18 mouse cellular contexts compared by ENCODE assay signal in the genomic region with DNA sequence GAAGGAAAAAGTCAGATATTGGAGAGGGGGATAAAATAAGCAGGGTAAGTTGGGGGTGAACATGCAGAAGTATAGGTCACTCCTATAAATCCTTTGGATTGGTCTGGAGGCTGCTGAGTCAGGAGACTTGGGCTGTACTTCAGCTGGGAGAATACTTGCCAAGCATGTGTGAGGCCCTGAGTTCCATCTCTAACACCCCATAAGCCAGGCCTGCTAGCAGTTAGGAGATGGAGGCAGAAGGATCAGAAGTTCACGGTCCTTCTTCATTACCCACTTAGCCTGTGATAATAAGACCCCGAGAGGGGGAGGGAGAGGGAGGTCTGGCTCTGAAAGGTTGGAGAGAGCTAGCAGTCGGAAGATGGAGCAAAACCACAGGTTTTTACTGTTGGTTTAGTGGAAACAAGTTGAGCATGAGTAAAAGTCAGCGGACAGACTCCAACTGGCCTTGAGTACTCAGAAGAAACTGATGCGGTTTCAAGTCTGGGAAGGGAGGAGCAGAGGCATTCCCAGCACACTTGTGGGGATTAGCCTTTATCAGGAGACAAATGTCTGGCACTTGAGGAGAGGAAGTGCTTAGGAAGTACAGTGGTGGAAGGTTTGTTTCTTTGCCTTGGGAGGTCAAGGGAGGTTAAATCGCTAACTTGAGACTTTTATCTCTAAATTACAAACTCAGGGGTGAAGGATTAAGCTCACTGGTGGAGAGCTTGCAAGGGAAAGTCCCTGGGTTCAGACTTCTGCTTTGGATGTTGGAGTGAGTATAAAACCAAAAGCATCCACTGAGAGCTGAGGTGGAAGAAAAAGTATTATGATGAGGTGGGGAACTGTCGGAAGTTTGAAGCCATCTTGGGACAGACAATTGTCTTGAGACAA. TPM values are rescaled to one million over a fixed set of nuclear protein-coding genes. Genes with fewer than 3 reads are reported as not detected.
A peak's percentile ranks its signal among the peaks of the same experiment; 100 is the strongest.
DNase-seq lines count a peak whose midpoint lies in the region; ATAC-seq and TF ChIP-seq lines count a peak whose summit lies in the region.
"Had no signal": no experiment of that assay in that cellular context is flagged by ENCODE, and none has a peak within 500 bp of the region (broad histone marks: within the 10 kb centered on the region; RNA-seq: fewer than 3 reads in every experiment).

No protein-coding gene starts in this region.

- H3K27me3 ChIP-seq in heart, adult 2 months (ENCODE audit: control insufficient read depth, insufficient read depth, low read length), result no peaks in the 10 kb centered on the region
- H3K27me3 ChIP-seq in heart, embryonic 11.5 days (ENCODE audit: control insufficient read depth, insufficient read depth, low read length), result peaks cover 3% of the 10 kb centered on the region
- H3K27me3 ChIP-seq in liver, embryonic 12.5 days (replicated peaks), result 0 out of 2 replicates have a peak, but pooled peaks cover 17% of the 10 kb centered on the region
- 0 out of 2 replicates have a peak, but pooled peaks cover 2% of the 10 kb centered on the region for H3K27me3 ChIP-seq in liver, postnatal 0 days (ENCODE audit: insufficient read depth, low read length)
- no peaks in the 10 kb centered on the region for H3K27me3 ChIP-seq in G1E (ENCODE audit: insufficient read depth, low read length)
- no peaks in the 10 kb centered on the region; the same call in 1 of the 2 replicates for H3K27me3 ChIP-seq in embryonic facial prominence, embryonic 11.5 days (ENCODE audit: control insufficient read depth, insufficient read depth, low read length)
- peaks cover 2% of the 10 kb centered on the region; the same call in 1 of the 2 replicates for H3K27me3 ChIP-seq in forebrain, embryonic 11.5 days (ENCODE audit: control insufficient read depth, insufficient read depth, low read length)

- H3K9me3 ChIP-seq in heart, embryonic 11.5 days (replicated peaks; ENCODE audit: control insufficient read depth, low read length), result no peaks in the 10 kb centered on the region
- no peaks in the 10 kb centered on the region for H3K9me3 ChIP-seq in liver, embryonic 12.5 days (replicated peaks)
- no peaks in the 10 kb centered on the region for H3K9me3 ChIP-seq in liver, postnatal 0 days (ENCODE audit: low read length)
- no peaks in the 10 kb centered on the region for H3K9me3 ChIP-seq in G1E (replicated peaks)
- H3K9me3 ChIP-seq in embryonic facial prominence, embryonic 11.5 days (replicated peaks; ENCODE audit: control insufficient read depth, low read length), result no peaks in the 10 kb centered on the region
- H3K9me3 ChIP-seq in forebrain, embryonic 11.5 days (ENCODE audit: control insufficient read depth, low read length), result no peaks in the 10 kb centered on the region

- no peak overlapping the region for H3K4me3 ChIP-seq in heart, adult 2 months
- H3K4me3 ChIP-seq in heart, embryonic 11.5 days (ENCODE audit: low read depth, low read length), result no peak overlapping the region
- H3K4me3 ChIP-seq in liver, embryonic 12.5 days, result no peak overlapping the region
- no peak overlapping the region for H3K4me3 ChIP-seq in liver, postnatal 0 days (ENCODE audit: low read depth, low read length)
- H3K4me3 ChIP-seq in G1E (ENCODE audit: low read depth, low read length), result no peak overlapping the region; the same call in 1 of the 2 replicates
- no peak overlapping the region for H3K4me3 ChIP-seq in embryonic facial prominence, embryonic 11.5 days (ENCODE audit: low read depth, low read length)
- no peak overlapping the region for H3K4me3 ChIP-seq in forebrain, embryonic 11.5 days (ENCODE audit: low read depth, low read length)

- no peaks in the 10 kb centered on the region; the same call in 1 of the 2 replicates for H3K4me1 ChIP-seq in heart, adult 2 months (ENCODE audit: control insufficient read depth, insufficient read depth, low read length)
- no peaks in the 10 kb centered on the region for H3K4me1 ChIP-seq in heart, embryonic 11.5 days (ENCODE audit: control insufficient read depth, insufficient read depth, low read length)
- peaks cover 41% of the 10 kb centered on the region for H3K4me1 ChIP-seq in liver, embryonic 12.5 days
- H3K4me1 ChIP-seq in liver, postnatal 0 days (ENCODE audit: insufficient read depth), result no peaks in the 10 kb centered on the region
- peaks cover 54% of the 10 kb centered on the region for H3K4me1 ChIP-seq in G1E (ENCODE audit: insufficient read depth, low read depth, low read length)
- H3K4me1 ChIP-seq in embryonic facial prominence, embryonic 11.5 days (ENCODE audit: control insufficient read depth, insufficient read depth, low read length), result no peaks in the 10 kb centered on the region
- no peaks in the 10 kb centered on the region for H3K4me1 ChIP-seq in forebrain, embryonic 11.5 days (replicated peaks; ENCODE audit: control insufficient read depth, insufficient read depth, low read length)

- H3K27ac ChIP-seq in heart, adult 2 months, result peak overlapping the region; percentile 9; the same call in 1 of the 2 replicates
- no peak overlapping the region; the same call in 1 of the 2 replicates for H3K27ac ChIP-seq in heart, embryonic 11.5 days (ENCODE audit: low read depth, low read length)
- H3K27ac ChIP-seq in liver, embryonic 12.5 days, result peak overlapping the region; percentile 56; the same call in 1 of the 2 replicates
- no peak overlapping the region for H3K27ac ChIP-seq in liver, postnatal 0 days (ENCODE audit: low read depth)
- no peak overlapping the region for H3K27ac ChIP-seq in embryonic facial prominence, embryonic 11.5 days (replicated peaks; ENCODE audit: low read depth, low read length)
- H3K27ac ChIP-seq in forebrain, embryonic 11.5 days (ENCODE audit: low read depth, low read length), result no peak overlapping the region

- DNase-seq in heart, adult 2 months, result no peak
- DNase-seq in liver, postnatal 0 days, result no peak
- no peak for DNase-seq in G1E (ENCODE audit: low spot score)
- peak; percentile 2 for DNase-seq in embryonic facial prominence, embryonic 11.5 days (ENCODE audit: low spot score)
- DNase-seq in frontal cortex, postnatal 36 days (ENCODE audit: low spot score in 2 of 2), result no peak
- no peak for DNase-seq in forebrain, embryonic 11.5 days (ENCODE audit: low spot score)
- DNase-seq: cerebellum, postnatal 14 days; gastrocnemius, postnatal 25 days; kidney, postnatal 25 days; right cerebral cortex, adult 18-20 months had no signal

- no peaks in the 10 kb centered on the region for H3K36me3 ChIP-seq in heart, adult 2 months (ENCODE audit: control insufficient read depth, insufficient read depth, low read length)
- H3K36me3 ChIP-seq in heart, embryonic 11.5 days (ENCODE audit: control insufficient read depth, insufficient read depth, low read length), result no peaks in the 10 kb centered on the region
- no peaks in the 10 kb centered on the region for H3K36me3 ChIP-seq in liver, embryonic 12.5 days
- H3K36me3 ChIP-seq in liver, postnatal 0 days (replicated peaks; ENCODE audit: insufficient read depth, low read length), result no peaks in the 10 kb centered on the region
- H3K36me3 ChIP-seq in G1E (replicated peaks), result no peaks in the 10 kb centered on the region
- no peaks in the 10 kb centered on the region for H3K36me3 ChIP-seq in embryonic facial prominence, embryonic 11.5 days (replicated peaks; ENCODE audit: control insufficient read depth, insufficient read depth, low read depth, low read length)
- no peaks in the 10 kb centered on the region for H3K36me3 ChIP-seq in forebrain, embryonic 11.5 days (ENCODE audit: control insufficient read depth, insufficient read depth, low read length)

- H3K9ac ChIP-seq in heart, adult 2 months (ENCODE audit: low read depth, low read length), result no peak overlapping the region
- no peak overlapping the region for H3K9ac ChIP-seq in heart, embryonic 11.5 days (ENCODE audit: low read depth, low read length)
- H3K9ac ChIP-seq in liver, embryonic 12.5 days, result no peak overlapping the region
- H3K9ac ChIP-seq in liver, postnatal 0 days (replicated peaks), result no peak overlapping the region
- H3K9ac ChIP-seq in embryonic facial prominence, embryonic 11.5 days (replicated peaks; ENCODE audit: low read length), result no peak overlapping the region
- no peak overlapping the region for H3K9ac ChIP-seq in forebrain, embryonic 11.5 days (ENCODE audit: low read length)

- no peak for ATAC-seq in heart, embryonic 11.5 days (replicated peaks; ENCODE audit: insufficient number of reproducible peaks, low FRiP score, low TSS enrichment)
- ATAC-seq in liver, embryonic 12.5 days, result no peak
- no peak for ATAC-seq in liver, postnatal 0 days
- ATAC-seq in G1E (ENCODE audit: extremely low read depth, insufficient number of reproducible peaks, low FRiP score, poor library complexity, severe bottlenecking), result 0 out of 2 replicates have a peak, but pooled peaks have one; percentile 28
- no peak for ATAC-seq in embryonic facial prominence, embryonic 11.5 days (replicated peaks; ENCODE audit: insufficient number of reproducible peaks, low FRiP score, low TSS enrichment, low read depth)
- no peak for ATAC-seq in forebrain, embryonic 11.5 days (replicated peaks; ENCODE audit: low FRiP score)

- WGBS in heart, adult 2 months, result 33% methylated on average over 7 of the region's 7 CpGs
- 36% methylated on average over 7 of the region's 7 CpGs for WGBS in heart, embryonic 11.5 days (ENCODE audit: insufficient replicate concordance)
- 24% methylated on average over 7 of the region's 7 CpGs for WGBS in liver, embryonic 12.5 days (ENCODE audit: insufficient replicate concordance)
- WGBS in liver, postnatal 0 days (ENCODE audit: insufficient replicate concordance), result 48% methylated on average over 7 of the region's 7 CpGs
- 35% methylated on average over 7 of the region's 7 CpGs for WGBS in embryonic facial prominence, embryonic 11.5 days
- 53% methylated on average over 7 of the region's 7 CpGs for WGBS in forebrain, embryonic 11.5 days

- intact Hi-C loops in heart, adult 2 months (cut with DNase I), result no loop called here

- H3K4me2 ChIP-seq in heart, embryonic 11.5 days, result no peak overlapping the region
- peak overlapping the region; percentile 29; the same call in 1 of the 2 replicates for H3K4me2 ChIP-seq in liver, embryonic 12.5 days
- H3K4me2 ChIP-seq in liver, postnatal 0 days (ENCODE audit: low read depth, low read length), result no peak overlapping the region
- H3K4me2 ChIP-seq in embryonic facial prominence, embryonic 11.5 days (ENCODE audit: low read depth, low read length), result no peak overlapping the region
- no peak overlapping the region for H3K4me2 ChIP-seq in forebrain, embryonic 11.5 days (ENCODE audit: low read depth, low read length, severe bottlenecking)

- TF ChIP-seq EP300 in heart, adult 2 months (IDR thresholded peaks at IDR 0.05; ENCODE audit: insufficient read depth, low read depth, low read length), result no peak
- TF ChIP-seq EP300 in liver, postnatal 0 days (IDR thresholded peaks at IDR 0.05; ENCODE audit: low read depth), result no peak

- no peak for TF ChIP-seq POLR2A in heart, adult 2 months (IDR thresholded peaks at IDR 0.05; ENCODE audit: insufficient read depth, low read depth, low read length)

- TF ChIP-seq CTCF in heart, adult 2 months (IDR thresholded peaks at IDR 0.05), result no peak
- no peak for TF ChIP-seq CTCF in liver, postnatal 0 days (IDR thresholded peaks at IDR 0.05; ENCODE audit: low read depth)
- no peak for TF ChIP-seq CTCF in G1E (IDR thresholded peaks at IDR 0.05; ENCODE audit: low read depth, low read length)

- no peaks in the 10 kb centered on the region for H3K79me2 ChIP-seq in heart, adult 2 months (replicated peaks; ENCODE audit: control insufficient read depth, insufficient read depth, low read length)

RNA-seq across cellular contexts. Expression of gene Cltrn, which starts 3.9 kb away (rescaled TPM):
- not detected for total RNA-seq in heart, adult 2 months (2021)
- not detected in 2 replicates for polyA plus RNA-seq in heart, adult 2 months (2012; rRNA removed)
- polyA plus RNA-seq in heart, embryonic 11.5 days (2014; fragmentation: Nextera tagmentation; extraction: Ambion mirVana), result 0.13 and 0.28 TPM in 2 replicates
- 0.24 and 0.63 TPM in 2 replicates for polyA plus RNA-seq in liver, embryonic 12.5 days (2016; fragmentation: Nextera tagmentation; extraction: Ambion mirVana)
- polyA plus RNA-seq in liver, postnatal 0 days (2015; fragmentation: Nextera tagmentation; extraction: Ambion mirVana), result 5.3 and 6.2 TPM in 2 replicates
- total RNA-seq in G1E (2014; fragmentation: Nextera tagmentation), result not detected in 2 replicates
- total RNA-seq in G1E (2017), result 0.29 and 0.49 TPM in 2 replicates
- polyA plus RNA-seq in G1E (2012), result 0.04 TPM in 1 of 2 replicates, not detected in the other
- 0.56 TPM in 1 of 2 replicates, not detected in the other for polyA plus RNA-seq in embryonic facial prominence, embryonic 11.5 days (2014; fragmentation: Nextera tagmentation; extraction: Ambion mirVana)
- 0.49 and 0.99 TPM in 2 replicates for polyA plus RNA-seq in forebrain, embryonic 11.5 days (2014; fragmentation: Nextera tagmentation; extraction: Ambion mirVana)
- total RNA-seq: adrenal gland, postnatal 36 days; gastrocnemius, postnatal 25 days; heart, postnatal 10 days; layer of hippocampus, postnatal 14 days; left cerebral cortex, postnatal 36 days; neutrophil, adult 5-6 weeks had no signal
- polyA plus RNA-seq: testis, adult 2 months had no signal

RNA-seq across cellular contexts. Expression of gene Siah1b, which starts 16.2 kb away (rescaled TPM):
- 1 to 10 TPM; 2.8 to 4.3 TPM for total RNA-seq in heart, adult 2 months (2021)
- 4.8 and 6.5 TPM in 2 replicates for polyA plus RNA-seq in heart, adult 2 months (2012; rRNA removed)
- polyA plus RNA-seq in heart, embryonic 11.5 days (2014; fragmentation: Nextera tagmentation; extraction: Ambion mirVana), result 19.5 and 20.9 TPM in 2 replicates
- polyA plus RNA-seq in liver, embryonic 12.5 days (2016; fragmentation: Nextera tagmentation; extraction: Ambion mirVana), result 23.3 and 24.8 TPM in 2 replicates
- 6.8 and 7.9 TPM in 2 replicates for polyA plus RNA-seq in liver, postnatal 0 days (2015; fragmentation: Nextera tagmentation; extraction: Ambion mirVana)
- 17.5 and 19.5 TPM in 2 replicates for total RNA-seq in G1E (2014; fragmentation: Nextera tagmentation)
- 17.8 and 19.3 TPM in 2 replicates for total RNA-seq in G1E (2017)
- polyA plus RNA-seq in G1E (2012), result 20.6 and 32.9 TPM in 2 replicates
- 42.8 and 44.9 TPM in 2 replicates for polyA plus RNA-seq in embryonic facial prominence, embryonic 11.5 days (2014; fragmentation: Nextera tagmentation; extraction: Ambion mirVana)
- polyA plus RNA-seq in forebrain, embryonic 11.5 days (2014; fragmentation: Nextera tagmentation; extraction: Ambion mirVana), result 53.0 and 54.6 TPM in 2 replicates

RNA-seq across cellular contexts. Expression of gene Ace2, which starts 46.6 kb away (rescaled TPM):
- 1 to 10 TPM; 1.1 to 1.6 TPM for total RNA-seq in heart, adult 2 months (2021)
- 0.51 and 1.0 TPM in 2 replicates for polyA plus RNA-seq in heart, adult 2 months (2012; rRNA removed)
- 0.11 TPM in 1 of 2 replicates, not detected in the other for polyA plus RNA-seq in heart, embryonic 11.5 days (2014; fragmentation: Nextera tagmentation; extraction: Ambion mirVana)
- polyA plus RNA-seq in liver, embryonic 12.5 days (2016; fragmentation: Nextera tagmentation; extraction: Ambion mirVana), result not detected in 2 replicates
- 0.20 and 0.23 TPM in 2 replicates for polyA plus RNA-seq in liver, postnatal 0 days (2015; fragmentation: Nextera tagmentation; extraction: Ambion mirVana)
- total RNA-seq in G1E (2014; fragmentation: Nextera tagmentation) (0.19 TPM in 1 of 2 replicates, not detected in the other), G1E (2017) (0.05 and 0.12 TPM in 2 replicates)
- not detected in 2 replicates for polyA plus RNA-seq in G1E (2012)
- polyA plus RNA-seq in embryonic facial prominence, embryonic 11.5 days (2014; fragmentation: Nextera tagmentation; extraction: Ambion mirVana), result 0.21 TPM in 1 of 2 replicates, not detected in the other
- polyA plus RNA-seq in forebrain, embryonic 11.5 days (2014; fragmentation: Nextera tagmentation; extraction: Ambion mirVana), result 0.11 and 0.39 TPM in 2 replicates

Comparison
In these comparisons a context has a peak if more than half of its experiments do, and no peak if none do; other contexts are left out.
1. H3K27ac ChIP-seq: peak in heart, adult 2 months (single experiment) and liver, embryonic 12.5 days (single experiment); none in heart, embryonic 11.5 days (single experiment), liver, postnatal 0 days (single experiment), embryonic facial prominence, embryonic 11.5 days (single experiment) and forebrain, embryonic 11.5 days (single experiment).